Mouse (Mus musculus): ENCODE data around the gene Tmem207. TPM values are rescaled to one million over a fixed set of nuclear protein-coding genes. Genes with fewer than 3 reads are reported as not detected.

The Tmem207 gene
- not detected in 2 replicates for polyA plus RNA-seq (2012; rRNA removed)

DNA sequence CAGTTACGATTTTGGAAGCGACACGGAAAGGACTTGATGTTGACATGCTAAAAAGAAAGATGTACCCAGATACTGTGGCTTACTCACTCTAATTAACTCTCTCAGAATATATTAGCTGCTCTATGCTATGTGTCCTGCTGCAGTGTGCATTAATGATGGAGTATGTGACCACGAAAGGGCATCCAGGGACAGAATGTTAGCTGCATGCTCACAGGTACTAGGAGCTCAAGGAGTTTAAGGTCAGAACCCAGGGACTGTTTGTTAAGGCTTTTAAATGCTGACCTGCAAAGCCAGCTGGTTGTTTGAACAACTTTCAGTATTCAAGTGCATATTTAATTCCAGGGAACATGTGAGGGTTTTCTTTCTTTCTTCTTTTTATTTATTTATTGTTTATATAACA lies at the start of gene Tmem207:
Gene Tmem207 (minus strand): TSS at position 101 of the 400 bp plus-strand sequence.

DNA sequence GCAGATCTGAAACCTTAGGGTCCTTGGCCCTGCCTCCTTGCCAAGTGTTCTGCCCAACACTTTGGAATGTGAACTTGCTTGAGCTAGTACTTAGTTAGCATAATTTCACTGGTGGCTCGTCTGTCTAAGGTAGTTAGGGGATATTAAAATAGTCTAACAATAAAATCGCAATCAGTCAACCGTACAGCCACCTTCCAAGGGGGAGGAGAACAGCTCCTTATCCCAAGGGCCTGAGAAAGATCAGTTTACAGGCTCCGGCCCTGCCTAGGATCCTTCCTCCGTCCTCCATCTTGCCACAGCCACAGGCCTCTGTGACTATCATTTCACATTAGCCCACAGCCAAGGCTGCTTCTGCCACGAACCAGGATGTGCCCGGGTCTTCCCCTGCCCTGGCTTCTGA lies 63.7 kb downstream of the Tmem207 start, which contains the start of gene Cldn16:
Gene Cldn16 (plus strand): TSS at position 301 of the 400 bp plus-strand sequence.

Other genes with a start within 250 kb of the Tmem207 start
- 1.6 and 2.0 TPM in 2 replicates for gene Cldn1, start 154.9 kb downstream of the Tmem207 start, polyA plus RNA-seq (2012; rRNA removed)
- not detected in 2 replicates for gene Cldn16, start 63.6 kb downstream of the Tmem207 start, polyA plus RNA-seq (2012; rRNA removed)
- gene Il1rap, start 54.9 kb upstream of the Tmem207 start, polyA plus RNA-seq (2012; rRNA removed), result 0.43 and 0.53 TPM in 2 replicates

Measured in stomach, adult 2 months (tissue).